Mouse (Mus musculus): ENCODE results near the gene Ccdc122.

Gene Ccdc122

DNA sequence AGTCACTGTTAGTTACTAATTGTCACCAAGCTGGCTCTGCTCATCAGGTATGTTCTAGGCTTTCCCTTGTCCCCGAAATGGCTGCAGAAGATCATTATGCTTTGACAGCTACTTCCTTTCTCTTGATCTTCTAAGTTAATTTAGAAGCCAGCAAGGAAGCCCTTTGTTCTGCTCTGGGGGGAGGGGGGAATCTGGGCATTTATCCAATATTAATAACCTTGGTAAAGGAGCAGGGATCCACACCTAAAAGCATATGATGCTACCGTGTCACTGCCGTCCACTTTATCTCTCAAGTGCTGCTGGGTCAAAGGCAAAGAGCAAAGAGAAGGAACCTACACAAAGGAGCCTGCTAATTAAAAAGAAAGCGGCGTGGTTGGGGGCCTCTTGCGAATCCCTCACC lies 100.4 kb downstream of the Ccdc122 start:
- no peak for DNase-seq

DNA sequence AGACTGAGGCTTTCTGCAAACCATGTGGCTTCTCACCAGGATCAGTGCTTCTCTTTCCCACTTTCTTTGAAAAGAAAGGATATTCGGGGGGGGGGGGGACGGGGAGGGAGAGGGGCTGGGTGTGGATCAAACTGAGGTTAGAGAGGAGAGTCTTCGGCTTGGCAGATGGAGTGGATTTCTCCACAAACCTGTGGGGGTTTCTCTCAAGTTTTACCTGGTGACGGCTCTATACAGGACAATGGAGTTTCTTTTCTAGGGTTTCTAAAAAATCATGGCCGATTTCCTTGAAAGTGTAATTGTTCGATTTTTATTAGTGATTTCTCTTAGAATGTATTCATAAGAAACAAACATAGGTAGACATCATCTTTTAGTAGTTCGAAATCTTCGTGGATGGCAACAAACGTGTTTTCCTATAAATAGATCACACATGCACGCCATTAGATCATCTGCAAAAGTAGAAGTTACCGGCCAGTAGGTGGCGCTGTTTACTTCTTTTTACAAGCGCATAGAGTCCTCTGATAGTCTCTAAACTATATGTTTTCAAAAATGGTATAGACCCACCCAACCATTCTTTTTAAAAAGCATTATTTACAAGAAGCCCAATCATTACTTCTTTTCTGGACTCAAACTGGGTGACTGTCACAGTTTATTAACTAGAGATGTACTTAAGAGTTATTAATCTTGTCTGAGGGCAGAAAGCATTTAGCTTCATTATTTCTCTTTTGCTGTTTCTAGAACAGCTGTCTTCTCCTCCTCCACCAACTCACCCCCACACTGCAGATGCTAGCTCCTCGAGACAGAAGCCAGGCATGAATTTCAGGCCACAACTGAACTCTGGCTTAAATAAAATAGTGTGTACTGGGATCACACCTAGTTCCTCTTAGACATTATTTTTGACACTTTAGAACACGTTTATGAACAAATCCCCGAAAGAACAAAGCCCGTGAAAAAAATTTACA lies 105.0 kb downstream of the Ccdc122 start:
- DNase-seq, result peak; percentile 83

DNA sequence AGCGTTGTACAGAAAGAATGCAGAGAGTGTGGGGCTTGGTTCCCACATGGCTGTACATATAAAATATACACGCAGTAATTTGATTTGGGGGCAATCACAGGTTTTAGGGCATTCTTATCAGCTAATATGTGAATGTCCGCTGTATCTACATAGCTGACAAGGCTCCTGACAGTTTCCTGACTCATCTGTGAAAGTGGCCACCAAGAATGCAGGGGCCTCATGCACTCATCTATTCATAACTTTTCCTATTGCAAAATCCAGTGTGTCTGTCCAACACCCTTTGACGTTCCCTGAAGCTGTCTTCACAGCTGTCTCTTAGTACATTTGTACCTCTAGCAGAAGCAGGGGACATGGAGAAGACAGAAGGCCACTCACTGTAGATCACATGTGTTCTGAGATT lies 108.5 kb downstream of the Ccdc122 start:
- no peak for DNase-seq

DNA sequence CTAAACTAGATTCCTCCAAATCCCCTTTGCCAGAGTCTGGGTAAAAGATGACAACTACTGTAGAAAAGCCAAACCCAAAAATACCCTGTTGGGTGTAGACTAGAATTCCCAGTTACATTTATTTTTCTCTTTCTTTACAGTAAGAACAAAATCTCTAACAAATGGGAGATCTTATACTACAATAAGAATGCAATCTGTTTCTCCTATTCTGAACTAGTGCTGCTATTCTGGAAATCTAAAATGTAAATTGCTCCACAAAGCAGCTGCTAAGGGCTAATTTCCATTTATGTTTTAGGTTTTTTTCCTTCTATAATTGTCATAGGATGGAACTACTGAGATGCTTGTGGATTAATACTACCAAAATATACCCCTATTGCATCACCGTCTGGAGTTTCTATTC lies 111.1 kb downstream of the Ccdc122 start:
- no peak for DNase-seq

DNA sequence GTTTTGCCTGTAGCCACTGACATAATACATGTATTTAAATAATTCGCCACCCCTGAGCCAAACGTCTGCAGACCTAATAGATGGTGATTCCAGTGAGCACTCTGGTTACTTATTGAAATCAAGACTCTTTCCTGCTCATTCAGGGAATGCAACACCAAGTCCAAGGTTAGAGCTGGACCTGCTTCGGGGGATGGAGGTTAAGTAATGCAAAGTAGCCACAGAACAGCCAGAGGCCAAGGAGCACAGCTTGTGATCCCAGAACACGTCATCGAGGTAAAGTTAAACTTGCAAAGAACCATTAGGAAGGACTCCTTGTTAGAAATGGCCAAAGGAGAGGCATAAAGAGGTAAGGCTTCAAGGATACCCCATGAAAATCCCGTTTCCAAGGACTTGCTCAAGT lies 114.0 kb downstream of the Ccdc122 start:
- peak; percentile 32 for DNase-seq

DNA sequence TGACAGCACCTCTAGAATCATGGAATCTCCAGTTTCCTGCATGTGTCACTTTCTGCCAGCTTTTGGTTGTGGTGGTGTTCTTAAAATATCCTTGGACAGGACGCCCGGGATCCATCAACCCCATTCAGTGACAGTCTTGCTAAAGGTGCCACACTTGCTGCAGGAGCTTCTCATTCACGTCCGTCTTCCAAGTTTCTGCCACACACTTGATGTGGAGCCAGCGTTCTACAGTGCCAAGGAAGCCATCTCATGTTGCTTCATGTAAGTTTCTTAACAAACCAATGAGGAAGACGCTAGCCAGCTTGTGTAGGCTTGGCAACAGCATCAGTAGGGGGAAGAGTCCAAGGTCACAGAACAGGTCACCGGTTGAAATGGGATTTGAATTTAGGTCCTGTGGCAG lies 114.9 kb downstream of the Ccdc122 start:
- DNase-seq, result no peak

DNA sequence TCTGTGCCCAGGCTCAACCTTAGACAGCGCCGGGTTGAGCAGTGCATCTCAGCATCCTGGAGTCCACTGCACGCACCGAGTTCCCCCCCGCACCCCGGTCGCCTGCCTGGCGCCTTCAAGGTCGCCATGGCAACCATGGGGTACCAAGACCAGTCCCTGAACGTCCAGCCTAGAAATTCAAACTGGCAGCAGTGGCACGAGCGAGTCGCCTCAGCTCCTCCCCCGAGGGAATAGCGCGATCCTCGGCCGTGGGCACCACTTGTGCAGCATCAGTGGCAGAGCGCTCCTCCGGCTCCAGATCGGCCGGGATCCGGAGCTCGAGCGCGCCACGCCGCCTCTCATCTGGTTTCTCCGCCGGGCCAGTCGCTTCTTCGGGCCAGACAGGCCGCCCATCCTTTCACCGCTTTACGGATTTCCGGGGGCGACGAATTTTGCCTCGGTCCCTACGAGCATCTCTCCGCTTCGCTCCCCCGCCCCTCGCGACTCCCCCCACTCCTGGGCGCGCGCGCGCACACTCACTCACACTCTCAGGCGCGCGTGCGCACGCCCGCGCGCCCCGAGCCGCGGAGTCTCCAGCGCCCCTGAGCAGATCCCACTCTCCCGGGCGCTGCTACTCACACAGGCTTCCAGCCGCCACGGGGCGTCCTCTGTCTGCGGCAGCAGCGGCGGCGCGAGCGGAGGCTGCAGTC lies 119.8 kb downstream of the Ccdc122 start, which contains the start of gene Enox1:
Gene Enox1 (plus strand): TSS at position 542 of the 689 bp plus-strand sequence.
- DNase-seq, result peak; percentile 69

DNA sequence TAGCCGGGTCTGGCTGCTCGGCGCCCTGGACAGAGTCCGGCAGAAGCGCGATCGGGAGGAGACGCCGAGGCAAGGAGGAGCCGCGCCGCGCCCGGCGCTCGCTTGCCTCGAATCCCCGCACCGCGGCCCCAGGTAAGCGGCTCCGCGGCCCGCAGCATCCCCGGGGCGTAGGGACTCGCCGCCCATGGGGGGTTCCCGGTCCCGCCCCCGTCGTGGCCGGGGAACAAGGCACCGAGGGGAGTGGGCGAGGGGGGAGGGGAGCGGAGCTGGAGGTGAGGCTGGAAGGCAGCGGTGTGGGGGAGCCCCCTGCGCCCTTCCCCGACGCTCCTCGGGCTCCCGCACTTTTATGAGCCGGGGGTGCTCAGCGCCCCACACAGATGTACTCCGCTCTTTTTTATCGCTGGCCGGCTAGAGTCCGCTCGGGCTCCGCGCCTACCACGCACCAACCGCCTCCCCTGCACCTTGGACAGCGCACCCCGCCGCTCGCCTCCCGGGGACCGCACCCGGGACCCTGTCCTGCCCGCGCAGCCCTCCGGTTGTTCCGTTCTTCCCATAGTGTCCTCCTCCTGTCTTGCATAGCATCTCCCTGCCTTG lies 120.4 kb downstream of the Ccdc122 start:
- DNase-seq, result peak; percentile 22

DNA sequence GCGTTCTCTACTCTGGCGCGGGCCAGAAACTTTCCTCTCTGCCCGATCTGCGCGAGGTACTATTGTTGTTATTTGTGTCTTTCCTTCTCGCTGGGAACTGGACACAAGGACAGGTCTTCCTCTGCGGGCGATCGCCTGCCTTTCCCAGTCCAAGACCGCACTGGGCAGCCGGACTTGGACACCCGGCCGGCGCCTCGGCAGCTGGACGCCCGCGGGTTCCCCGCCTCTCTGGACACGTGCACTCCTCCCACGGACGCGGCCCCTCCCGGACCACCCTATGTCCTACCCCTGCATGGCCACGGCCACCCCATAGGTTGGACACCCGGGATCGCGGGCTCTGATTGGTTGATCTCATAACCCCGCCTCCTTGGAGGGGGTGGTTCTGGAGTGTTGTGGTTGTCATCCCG lies 120.9 kb downstream of the Ccdc122 start:
- peak; percentile 68 for DNase-seq

DNA sequence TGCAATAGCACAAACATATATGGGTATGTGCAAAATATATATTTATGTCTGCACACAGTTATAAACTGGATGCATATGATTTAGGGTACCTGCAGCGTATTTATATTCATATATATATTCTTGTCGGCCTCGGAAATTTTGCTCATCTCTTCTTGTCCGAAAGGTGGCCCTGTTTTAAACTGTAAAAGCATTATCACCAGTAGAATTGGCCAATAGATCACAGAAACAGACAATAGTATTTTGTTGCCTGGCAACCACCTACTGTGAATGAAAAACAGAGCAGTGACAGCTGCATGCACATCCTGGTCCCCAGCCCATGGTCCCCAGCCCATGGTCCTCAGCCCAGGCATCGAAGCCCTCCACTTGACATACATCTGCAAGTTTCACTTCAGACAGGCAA lies 122.8 kb downstream of the Ccdc122 start:
- no peak for DNase-seq

Data from kidney, postnatal 14 days (tissue).